Mouse (Mus musculus) hindbrain, embryonic 12.5 days (tissue): ENCODE data around the gene Mon2. TPM values are rescaled to one million over a fixed set of nuclear protein-coding genes. Genes with fewer than 3 reads are reported as not detected.
"Not testable (repeated sequence)": the region's sequence is repeated elsewhere in the genome, so short reads cannot be mapped to it uniquely, and the experiment has no call there.

Source experiments
- ATAC-seq: fragments of 200-750 bp; cut with Nextera tagmentation; 2 replicates; pipeline ENCODE4 v1.8.0; 2017; ENCODE audit warnings: moderate TSS enrichment; ENCODE audit not compliant: low FRiP score
- H3K27ac ChIP-seq: fragments of 300-500 bp; sonication (generic); 2 replicates; pipeline ENCODE4 v1.5.1; 2016; ENCODE audit warnings: mild to moderate bottlenecking
- H3K27me3 ChIP-seq: fragments of 300-500 bp; sonication (generic); 2 replicates; pipeline ENCODE4 v1.6.1; 2016; ENCODE audit warnings: mild to moderate bottlenecking
- H3K36me3 ChIP-seq: fragments of 300-500 bp; sonication (generic); 2 replicates; pipeline ENCODE4 v1.6.1; 2016; ENCODE audit warnings: mild to moderate bottlenecking
- H3K4me1 ChIP-seq: fragments of 300-500 bp; sonication (generic); 2 replicates; pipeline ENCODE4 v1.6.1; 2016
- H3K4me2 ChIP-seq: fragments of 300-500 bp; sonication (generic); replicated peaks from 2 replicates; pipeline ENCODE4 v1.6.1; 2016; ENCODE audit warnings: mild to moderate bottlenecking
- H3K4me3 ChIP-seq: fragments of 300-500 bp; sonication (generic); 2 replicates; pipeline ENCODE4 v1.5.1; 2016; ENCODE audit warnings: mild to moderate bottlenecking
- H3K9ac ChIP-seq: fragments of 300-500 bp; sonication (generic); 2 replicates; pipeline ENCODE4 v1.6.1; 2016; ENCODE audit warnings: mild to moderate bottlenecking, moderate library complexity
- H3K9me3 ChIP-seq: fragments of 300-500 bp; sonication (generic); replicated peaks from 2 replicates; pipeline ENCODE4 v1.6.1; 2016; ENCODE audit warnings: mild to moderate bottlenecking
- WGBS: fragments of 180-500 bp; shearing (Covaris S2); methylation state at CpG from one replicate; pipeline ENCODE4 v1.1.7; 2016; 5-methylcytosine and 5-hydroxymethylcytosine counted together
- polyA plus RNA-seq: library from polyadenylated mRNA; unstranded; fragments of >200 nt; fragmentation: Nextera tagmentation; extraction: Ambion mirVana; gene quantifications from 2 replicates; pipeline ENCODE4 v1.2.1, GENCODE M21; 2016

Gene Mon2
- polyA plus RNA-seq, 1 experiment from 2014 or later, result 50.8 TPM

DNA sequence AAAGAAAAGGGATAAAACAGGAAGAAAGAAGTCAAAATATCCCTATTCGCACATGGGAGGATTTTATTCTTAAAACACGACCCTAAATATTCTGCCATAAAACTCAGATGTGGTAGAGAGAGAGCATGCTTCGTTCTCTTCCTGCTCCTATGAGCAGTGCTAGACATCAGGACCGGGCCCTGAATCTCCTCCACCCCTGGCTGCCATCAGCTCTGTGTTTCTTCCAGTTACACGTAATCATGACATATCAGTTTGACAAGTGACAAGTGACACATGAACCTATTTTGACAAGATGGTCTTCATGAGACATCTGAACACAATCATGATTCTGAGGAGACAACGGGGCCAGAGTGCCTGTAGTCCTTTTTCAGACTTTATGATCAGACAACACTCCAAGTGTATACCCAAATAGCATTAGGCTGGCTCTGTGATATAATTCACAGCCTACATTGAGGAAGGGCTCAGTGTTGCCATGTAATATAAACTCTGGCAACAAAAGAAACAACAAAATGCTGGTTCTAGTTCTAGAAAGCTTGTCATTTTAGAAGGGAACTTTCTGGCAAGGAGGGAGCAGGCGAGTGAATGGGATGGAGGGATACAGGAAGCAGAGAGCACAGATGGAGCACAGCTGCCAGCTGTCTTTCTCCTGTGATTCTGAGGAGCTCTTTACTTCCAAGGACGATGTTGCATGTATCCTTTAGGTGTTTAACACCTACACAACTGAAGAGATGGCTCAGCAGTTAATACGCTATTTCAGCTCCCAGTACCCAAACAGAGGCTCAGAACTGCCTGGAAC lies 20.9 kb downstream of the Mon2 start:
- 92% methylated on average over 9 of the region's 9 CpGs for WGBS
- Histone ChIP-seq H3K9ac (no peak overlapping the region), H3K27ac (no peak overlapping the region), H3K27me3 (no peaks in the 10 kb centered on the region), H3K4me2 (no peak overlapping the region), H3K9me3 (no peaks in the 10 kb centered on the region), H3K4me1 (no peaks in the 10 kb centered on the region), H3K4me3 (no peak overlapping the region), H3K36me3 (0 out of 2 replicates have a peak, but pooled peaks cover 4% of the 10 kb centered on the region)
- no peak for ATAC-seq

DNA sequence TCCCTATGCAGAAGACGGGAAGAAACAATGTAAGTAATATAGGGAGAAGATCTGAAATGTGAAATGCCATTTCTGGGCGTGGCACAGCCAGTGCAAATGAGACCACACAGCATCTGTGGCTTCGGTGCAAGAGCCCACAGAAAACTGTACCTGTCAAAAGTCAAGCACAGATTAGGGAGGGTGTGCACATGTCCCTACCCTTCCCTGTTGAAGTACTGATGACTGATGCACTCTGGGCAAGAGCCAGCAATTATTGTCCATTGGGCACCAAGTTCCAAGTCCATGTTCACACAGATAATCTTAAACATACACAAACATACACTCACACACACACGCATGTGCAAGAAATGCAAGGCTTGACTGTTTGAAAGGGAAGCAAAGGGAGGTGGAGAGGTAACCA lies 22.7 kb downstream of the Mon2 start:
- H3K4me3 ChIP-seq, result no peak overlapping the region
- H3K36me3 ChIP-seq, result peaks cover 10% of the 10 kb centered on the region; the same call in 1 of the 2 replicates
- no peaks in the 10 kb centered on the region for H3K9me3 ChIP-seq
- no peaks in the 10 kb centered on the region for H3K4me1 ChIP-seq
- H3K27ac ChIP-seq, result no peak overlapping the region
- H3K27me3 ChIP-seq, result no peaks in the 10 kb centered on the region
- no peak overlapping the region for H3K4me2 ChIP-seq
- 92% methylated on average over 4 of the region's 4 CpGs for WGBS
- ATAC-seq, result no peak
- H3K9ac ChIP-seq, result no peak overlapping the region

DNA sequence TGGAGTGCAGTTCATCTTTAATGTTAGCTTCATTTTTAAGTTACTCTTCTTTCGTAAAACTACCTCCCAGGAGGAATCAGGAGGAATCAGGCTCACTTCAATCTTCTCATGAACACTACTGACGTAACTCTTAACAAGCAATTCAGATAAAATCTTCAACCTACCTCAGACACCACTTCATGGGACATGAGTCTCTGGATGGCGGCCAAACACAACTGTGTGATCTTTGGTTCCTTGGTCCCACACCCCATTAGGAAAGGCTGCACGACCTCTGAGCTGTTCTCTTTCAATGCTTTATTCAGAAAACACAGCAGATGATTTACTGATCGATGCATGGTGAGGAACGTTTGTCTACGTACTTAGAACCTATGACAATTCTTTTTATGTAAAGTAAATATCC lies 24.3 kb downstream of the Mon2 start:
- no peak overlapping the region for H3K27ac ChIP-seq
- no peak overlapping the region for H3K4me3 ChIP-seq
- peaks cover 14% of the 10 kb centered on the region for H3K36me3 ChIP-seq
- H3K9ac ChIP-seq, result no peak overlapping the region
- H3K9me3 ChIP-seq, result no peaks in the 10 kb centered on the region
- no peaks in the 10 kb centered on the region for H3K4me1 ChIP-seq
- H3K4me2 ChIP-seq, result no peak overlapping the region
- no peaks in the 10 kb centered on the region for H3K27me3 ChIP-seq
- 86% methylated on average over 7 of the region's 7 CpGs for WGBS
- no peak for ATAC-seq

DNA sequence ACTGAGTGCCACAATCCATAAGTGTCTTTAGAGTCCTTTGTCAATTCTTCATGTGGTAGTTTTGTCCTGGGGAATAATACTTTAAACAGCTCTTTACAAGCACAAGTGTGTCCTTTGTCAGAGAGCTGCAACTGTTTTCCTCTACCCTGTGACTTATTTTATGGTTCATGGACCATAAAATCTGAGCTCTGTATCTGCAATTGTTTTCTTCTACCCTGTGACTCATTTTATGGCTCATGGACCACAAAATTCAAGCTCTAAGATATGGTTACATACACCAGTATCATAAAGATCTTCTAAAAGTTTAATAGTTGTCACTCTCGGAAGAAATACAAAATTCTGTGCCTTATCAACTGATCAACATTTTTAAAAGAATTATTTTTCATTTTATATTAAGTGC lies 27.6 kb downstream of the Mon2 start:
- Histone ChIP-seq H3K9ac (no peak overlapping the region), H3K4me3 (no peak overlapping the region), H3K4me1 (no peaks in the 10 kb centered on the region), H3K27me3 (no peaks in the 10 kb centered on the region), H3K9me3 (no peaks in the 10 kb centered on the region), H3K36me3 (peaks cover 27% of the 10 kb centered on the region), H3K27ac (no peak overlapping the region), H3K4me2 (no peak overlapping the region)
- WGBS, result 93% methylated on average over 1 of the region's 1 CpGs
- ATAC-seq, result no peak

DNA sequence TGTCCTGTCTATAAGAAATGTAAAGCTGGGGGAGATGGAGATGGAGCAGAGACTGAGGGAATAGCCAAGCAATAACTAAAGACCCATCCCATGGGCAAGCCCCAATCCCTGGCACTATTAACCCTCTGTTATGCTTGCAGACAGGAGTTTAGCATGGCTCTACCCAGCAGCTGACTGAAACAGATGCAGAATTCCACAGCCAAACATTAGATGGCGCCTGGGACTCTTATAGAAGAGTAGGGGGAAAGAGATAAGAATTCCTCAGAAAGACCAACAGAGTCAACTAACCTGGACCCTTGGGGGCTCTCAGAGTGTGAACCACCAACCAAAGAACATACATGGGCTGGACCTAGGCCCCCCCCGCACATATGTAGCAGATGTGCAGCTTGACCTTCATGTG lies 36.4 kb downstream of the Mon2 start:
- H3K4me3 ChIP-seq, result no peak overlapping the region
- no peaks in the 10 kb centered on the region for H3K9me3 ChIP-seq
- H3K4me1 ChIP-seq, result no peaks in the 10 kb centered on the region
- no peak for ATAC-seq
- no peak overlapping the region for H3K9ac ChIP-seq
- no peak overlapping the region for H3K4me2 ChIP-seq
- WGBS, result 52% methylated on average over 2 of the region's 2 CpGs
- H3K27ac ChIP-seq, result no peak overlapping the region
- peaks cover 52% of the 10 kb centered on the region for H3K36me3 ChIP-seq
- no peaks in the 10 kb centered on the region for H3K27me3 ChIP-seq

DNA sequence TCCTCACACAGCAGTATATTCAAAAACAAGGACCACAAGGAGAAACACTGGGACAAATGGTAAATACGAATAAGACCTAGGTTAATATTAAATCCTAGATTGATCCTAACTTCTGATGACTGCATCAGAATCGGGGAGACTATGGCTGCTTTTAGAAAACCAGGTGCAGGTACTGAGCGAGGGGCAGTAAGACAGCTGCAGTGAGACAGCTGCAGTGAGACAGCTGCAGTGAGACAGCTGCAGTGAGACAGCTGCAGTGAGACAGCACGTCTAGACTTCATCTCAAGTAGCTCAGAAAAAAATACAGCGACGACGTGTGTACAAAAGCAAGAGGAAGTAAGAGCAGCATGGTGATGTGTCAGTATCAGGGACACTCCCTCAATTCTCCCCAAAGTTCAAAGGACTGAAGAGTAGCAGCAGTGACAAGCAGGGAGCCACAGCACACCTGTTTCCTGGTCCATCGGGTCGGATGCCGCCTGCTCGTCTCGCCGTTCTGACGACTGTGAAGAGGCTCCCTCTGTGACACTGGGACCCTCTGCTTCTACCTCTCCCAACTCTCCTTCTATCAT lies 44.1 kb downstream of the Mon2 start:
- WGBS, result 90% methylated on average over 14 of the region's 14 CpGs
- Histone ChIP-seq H3K9ac (no peak overlapping the region), H3K4me2 (no peak overlapping the region), H3K27ac (no peak overlapping the region), H3K27me3 (no peaks in the 10 kb centered on the region), H3K36me3 (peaks cover 73% of the 10 kb centered on the region), H3K9me3 (no peaks in the 10 kb centered on the region), H3K4me3 (no peak overlapping the region), H3K4me1 (no peaks in the 10 kb centered on the region)
- ATAC-seq, result no peak

DNA sequence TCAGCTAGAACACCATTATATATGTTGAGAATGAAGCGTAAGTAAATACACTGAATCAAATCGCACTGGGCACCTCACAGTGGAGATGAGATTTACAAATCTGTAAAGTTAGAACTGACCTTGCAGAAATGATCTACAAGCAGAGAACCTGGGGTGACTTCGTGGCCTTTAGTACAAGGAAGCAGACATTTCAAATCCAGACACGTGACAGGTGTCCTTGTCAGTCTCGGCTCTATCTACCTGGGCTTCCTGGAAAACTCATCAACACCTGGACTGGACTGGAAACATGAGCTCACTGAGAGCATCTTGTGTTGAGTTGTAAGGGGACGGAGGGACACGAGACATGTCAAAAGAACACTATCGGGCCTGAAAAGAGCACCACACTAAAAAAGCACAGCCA lies 44.9 kb downstream of the Mon2 start:
- WGBS, result 93% methylated on average over 8 of the region's 8 CpGs

DNA sequence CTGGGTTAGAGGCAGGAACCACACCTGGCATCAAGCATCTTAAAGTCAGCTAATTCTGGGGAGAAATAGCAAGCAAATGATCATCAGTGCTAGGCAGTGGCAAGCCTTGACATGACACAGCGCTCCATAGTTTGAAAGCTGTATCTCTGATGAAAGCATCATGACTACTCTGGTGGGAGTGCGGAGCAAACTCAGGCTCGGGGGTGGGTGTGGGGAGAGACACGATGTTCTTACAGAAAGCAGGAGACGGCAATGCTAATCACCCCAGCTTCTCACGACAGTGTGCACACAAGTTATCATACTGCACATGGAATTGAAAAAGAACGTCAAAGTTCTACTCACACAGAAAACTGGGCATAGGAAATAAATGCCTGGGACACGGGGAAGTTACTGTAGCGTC lies 45.7 kb downstream of the Mon2 start:
- no peak overlapping the region for H3K9ac ChIP-seq
- 93% methylated on average over 9 of the region's 9 CpGs for WGBS
- H3K4me2 ChIP-seq, result no peak overlapping the region
- H3K27me3 ChIP-seq, result no peaks in the 10 kb centered on the region
- H3K36me3 ChIP-seq, result peaks cover 72% of the 10 kb centered on the region
- no peak overlapping the region for H3K27ac ChIP-seq
- no peaks in the 10 kb centered on the region for H3K4me1 ChIP-seq
- H3K9me3 ChIP-seq, result no peaks in the 10 kb centered on the region
- no peak overlapping the region for H3K4me3 ChIP-seq
- no peak for ATAC-seq

More for the DNA sequence above, 44.9 kb downstream of the Mon2 start:
- H3K36me3 ChIP-seq, result peaks cover 73% of the 10 kb centered on the region
- no peak overlapping the region for H3K27ac ChIP-seq
- no peaks in the 10 kb centered on the region for H3K4me1 ChIP-seq
- H3K4me2 ChIP-seq, result no peak overlapping the region
- no peak overlapping the region for H3K4me3 ChIP-seq
- no peaks in the 10 kb centered on the region for H3K27me3 ChIP-seq
- no peaks in the 10 kb centered on the region for H3K9me3 ChIP-seq
- no peak overlapping the region for H3K9ac ChIP-seq
- ATAC-seq, result no peak

DNA sequence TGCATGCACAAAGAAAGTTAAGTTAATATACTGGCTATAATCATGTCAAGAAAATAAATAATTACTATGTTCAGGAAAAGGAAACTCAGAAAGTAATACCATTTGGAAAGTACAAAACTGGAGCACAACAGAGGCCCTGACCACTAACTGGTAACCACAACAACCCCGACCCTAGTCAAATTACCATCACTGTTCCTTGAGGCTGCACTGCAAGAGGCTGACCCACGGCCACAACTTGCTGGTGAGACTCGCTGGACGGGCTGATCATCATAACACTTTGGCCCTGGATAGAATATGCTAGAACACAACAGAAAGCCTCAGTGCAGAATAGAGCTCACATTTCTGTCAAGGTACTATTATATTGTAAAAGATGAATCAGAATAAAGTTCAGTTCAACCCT lies 47.4 kb downstream of the Mon2 start:
- no peak for ATAC-seq
- H3K4me2 ChIP-seq, result no peak overlapping the region
- WGBS, result 95% methylated on average over 4 of the region's 4 CpGs
- no peaks in the 10 kb centered on the region for H3K9me3 ChIP-seq
- H3K36me3 ChIP-seq, result peaks cover 74% of the 10 kb centered on the region
- no peaks in the 10 kb centered on the region for H3K27me3 ChIP-seq
- no peak overlapping the region for H3K4me3 ChIP-seq
- no peak overlapping the region for H3K9ac ChIP-seq
- H3K4me1 ChIP-seq, result no peaks in the 10 kb centered on the region
- H3K27ac ChIP-seq, result no peak overlapping the region

DNA sequence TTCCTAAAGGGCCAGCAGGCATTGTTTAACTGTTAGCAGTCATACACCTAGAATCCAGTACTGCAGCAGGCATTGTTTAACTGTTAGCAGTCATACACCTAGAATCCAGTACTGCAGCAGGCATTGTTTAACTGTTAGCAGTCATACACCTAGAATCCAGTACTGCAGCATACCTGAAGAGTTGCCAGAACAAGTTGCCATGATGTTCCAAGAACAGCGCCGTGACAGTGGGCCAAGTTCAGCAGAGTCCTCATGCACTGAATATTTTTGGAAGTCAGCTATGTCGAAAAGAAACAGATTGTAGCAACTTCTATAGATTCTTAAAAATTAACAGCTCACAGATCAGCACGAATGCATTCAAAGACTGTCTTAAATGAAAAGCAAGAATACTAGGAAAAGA lies 49.6 kb downstream of the Mon2 start:
- H3K27ac ChIP-seq, H3K4me2 ChIP-seq, H3K9ac ChIP-seq, H3K4me3 ChIP-seq, H3K4me1 ChIP-seq, ATAC-seq, H3K9me3 ChIP-seq, H3K27me3 ChIP-seq: not testable (repeated sequence)
- peaks cover 74% of the 10 kb centered on the region for H3K36me3 ChIP-seq
- 95% methylated on average over 4 of the region's 4 CpGs for WGBS

DNA sequence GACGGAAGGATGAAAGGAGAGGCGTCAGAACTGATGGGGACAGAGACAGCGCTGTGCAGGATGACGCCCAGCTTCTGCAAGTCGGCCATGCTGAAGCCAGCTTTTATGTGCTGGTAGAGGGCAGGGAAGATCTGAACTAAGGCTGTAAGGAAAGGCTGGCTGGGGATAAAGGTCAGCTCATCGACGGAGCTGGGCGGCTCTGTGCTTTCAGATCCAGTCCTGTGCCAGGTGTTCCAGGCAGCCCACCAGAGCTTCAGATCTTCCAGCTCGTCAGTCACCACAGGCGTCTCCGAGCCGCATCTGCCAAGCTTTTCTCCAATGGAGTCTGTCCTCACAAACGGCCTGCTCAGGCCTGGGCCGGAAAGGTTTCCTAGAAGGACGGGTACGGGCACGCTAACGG lies 62.9 kb downstream of the Mon2 start:
- Histone ChIP-seq H3K9me3 (no peaks in the 10 kb centered on the region), H3K27me3 (no peaks in the 10 kb centered on the region), H3K9ac (no peak overlapping the region), H3K27ac (no peak overlapping the region), H3K4me3 (no peak overlapping the region), H3K4me1 (no peaks in the 10 kb centered on the region), H3K4me2 (no peak overlapping the region), H3K36me3 (peaks cover 56% of the 10 kb centered on the region)
- 36% methylated on average over 18 of the region's 18 CpGs for WGBS
- ATAC-seq, result peak; percentile 40; the same call in 1 of the 2 replicates

DNA sequence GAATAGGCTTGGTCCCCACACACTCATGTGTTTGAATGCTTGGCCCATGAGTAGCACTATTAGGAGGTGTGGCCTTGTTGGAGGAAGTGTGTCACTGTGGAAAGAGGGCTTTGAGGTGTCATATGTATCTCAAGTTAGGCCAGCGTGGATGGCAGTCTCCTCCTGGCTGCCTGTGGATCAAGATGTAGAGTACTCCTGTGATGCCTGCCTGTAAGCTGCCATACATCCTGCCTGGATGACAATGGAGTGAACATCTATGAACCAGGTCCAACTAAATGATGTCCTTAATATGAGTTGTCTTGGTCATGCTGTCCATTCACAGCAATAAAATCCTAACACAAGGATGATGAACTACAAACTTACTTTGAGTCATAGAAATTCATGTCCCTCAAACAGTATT lies 64.9 kb downstream of the Mon2 start:
- no peak overlapping the region for H3K4me3 ChIP-seq
- no peaks in the 10 kb centered on the region for H3K27me3 ChIP-seq
- H3K27ac ChIP-seq, result no peak overlapping the region
- WGBS, result 84% methylated on average over 1 of the region's 1 CpGs
- no peak overlapping the region for H3K4me2 ChIP-seq
- H3K4me1 ChIP-seq, result no peaks in the 10 kb centered on the region
- H3K36me3 ChIP-seq, result peaks cover 70% of the 10 kb centered on the region
- no peak overlapping the region for H3K9ac ChIP-seq
- no peak for ATAC-seq
- H3K9me3 ChIP-seq, result no peaks in the 10 kb centered on the region
